Mouse (Mus musculus) cortical plate, adult 2 months (tissue): ENCODE results near the gene Arhgef3.

Experiments used
- CTCF ChIP-seq: fragments of 200-500 bp; IDR thresholded peaks from 2 replicates; pipeline ENCODE4 v1.5.1; 2011; ENCODE audit warnings: mild to moderate bottlenecking, control low read depth, low read length; ENCODE audit not compliant: insufficient read depth; ENCODE audit errors: extremely low read depth
- POLR2A ChIP-seq: fragments of 200-500 bp; IDR thresholded peaks from 2 replicates; pipeline ENCODE4 v1.6.1; 2011; ENCODE audit warnings: mild to moderate bottlenecking, low read length, control low read depth; ENCODE audit not compliant: insufficient read depth; ENCODE audit errors: extremely low read depth

DNA sequence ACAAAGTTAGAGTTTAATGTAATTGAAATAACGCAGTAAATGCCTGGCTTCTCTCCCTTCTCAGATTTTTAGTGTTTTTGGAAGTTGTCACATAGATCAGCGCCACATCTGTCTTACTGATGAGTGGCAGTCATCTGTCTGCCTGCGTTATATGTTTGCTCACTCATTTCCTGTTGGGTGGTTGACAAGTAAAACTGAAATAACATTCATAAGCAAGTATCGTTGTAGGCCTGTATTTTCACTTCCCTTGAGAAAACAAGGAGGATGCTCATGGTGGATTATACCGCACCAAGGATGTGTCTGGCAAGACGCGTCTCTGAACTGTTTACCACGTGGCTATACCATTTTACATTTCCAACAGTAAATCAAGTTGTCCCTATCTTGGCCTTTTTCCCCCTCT lies 298.0 kb downstream of the Arhgef3 start:
- no peak for TF ChIP-seq CTCF
- TF ChIP-seq POLR2A, result no peak
